1 mouse cellular context compared by ENCODE assay signal in the genomic region with DNA sequence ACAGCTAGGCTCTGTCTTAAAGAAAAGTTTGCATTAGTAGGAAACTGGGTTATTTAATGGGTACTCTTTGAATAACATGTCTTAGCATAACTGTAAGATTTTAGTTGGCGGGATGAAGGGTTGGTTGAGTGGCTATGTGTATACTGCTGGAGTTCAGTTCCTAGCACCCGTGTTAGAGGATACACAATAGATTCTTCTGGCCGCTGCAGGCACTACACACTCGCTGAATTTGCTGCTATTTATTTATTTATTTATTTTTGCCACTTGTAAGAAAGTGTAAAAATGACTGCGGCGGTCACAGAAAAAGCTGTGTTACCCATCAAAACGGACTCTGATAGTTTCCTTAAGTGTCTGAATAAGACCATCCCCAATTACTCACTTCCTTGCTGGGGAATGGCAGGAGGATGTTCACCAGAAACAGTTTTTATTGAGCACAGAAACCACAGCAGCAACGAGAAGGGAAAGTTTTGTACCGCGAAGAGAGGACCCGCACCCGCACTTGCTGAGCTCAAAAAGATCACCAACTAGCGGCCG.
TF ChIP-seq lines count a peak whose summit lies in the region.

No protein-coding gene starts in this region.

TF ChIP-seq in MEL, 35 proteins besides CTCF, POLR2A, EP300 and RAD21:
- no peak for TF ChIP-seq ZMIZ1 (IDR thresholded peaks at IDR 0.05; ENCODE audit: low read depth, low read length)
- TF ChIP-seq ELF1 (IDR thresholded peaks at IDR 0.05; ENCODE audit: low read depth, low read length): no peak
- TF ChIP-seq USF1 (IDR thresholded peaks at IDR 0.05; ENCODE audit: low read depth, low read length): no peak
- TF ChIP-seq GATA1 (IDR thresholded peaks at IDR 0.05; ENCODE audit: low read depth, low read length): no peak
- no peak for TF ChIP-seq MAZ (IDR thresholded peaks at IDR 0.05; ENCODE audit: low read depth, low read length)
- TF ChIP-seq BHLHE40 (IDR thresholded peaks at IDR 0.05; ENCODE audit: borderline replicate concordance, low read depth, low read length): no peak
- TF ChIP-seq USF2 (IDR thresholded peaks at IDR 0.05; ENCODE audit: borderline replicate concordance in 1 of 2, insufficient read depth in 1 of 2, low read depth in 1 of 2, low read length in 2 of 2): no peak
- no peak for TF ChIP-seq RCOR1 (IDR thresholded peaks at IDR 0.05; ENCODE audit: low read depth, low read length)
- TF ChIP-seq MAX (IDR thresholded peaks at IDR 0.05; ENCODE audit: low read length): no peak
- no peak for TF ChIP-seq MEF2A (IDR thresholded peaks at IDR 0.05; ENCODE audit: extremely low read depth, insufficient replicate concordance, low read depth, low read length, poor library complexity, severe bottlenecking)
- TF ChIP-seq MXI1 (IDR thresholded peaks at IDR 0.05; ENCODE audit: low read depth, low read length): no peak
- no peak for TF ChIP-seq CHD2 (IDR thresholded peaks at IDR 0.05; ENCODE audit: low read length)
- no peak for TF ChIP-seq POLR2AphosphoS5 (IDR thresholded peaks at IDR 0.05; ENCODE audit: borderline replicate concordance, low read depth, low read length)
- TF ChIP-seq SIN3A (IDR thresholded peaks at IDR 0.05; ENCODE audit: low read length): no peak
- TF ChIP-seq MYB (IDR thresholded peaks at IDR 0.05; ENCODE audit: low read depth, low read length): no peak
